Mouse (Mus musculus): ENCODE results near the gene Xrra1.

The Xrra1 gene

GRCm38 (mm10) chr7:99896905-99897304, 38.0 kb downstream of the Xrra1 start:
- DNase-seq (ENCODE audit: low spot score): no peak

DNA sequence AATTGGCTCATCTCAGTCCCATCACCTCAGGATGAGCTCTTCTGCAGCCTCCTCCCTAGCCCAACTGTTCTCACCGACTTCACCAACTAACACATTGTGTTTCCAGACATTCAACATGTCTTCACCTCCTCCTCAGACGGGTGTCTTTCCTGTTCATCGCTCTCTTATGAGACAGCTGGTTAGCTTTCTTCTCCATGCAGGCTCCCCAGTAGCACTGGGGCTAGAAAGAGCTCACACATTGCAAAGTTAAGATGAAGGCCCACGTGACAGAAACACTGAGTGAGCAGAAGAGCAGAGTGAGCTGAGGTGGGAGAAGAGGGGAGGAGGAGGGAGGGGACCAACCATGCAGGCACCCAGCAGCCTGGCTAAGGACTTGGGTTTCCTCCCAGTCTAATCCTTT, 43.3 kb downstream of the Xrra1 start:
- DNase-seq (ENCODE audit: low spot score): no peak

GRCm38 (mm10) chr7:99902918-99903665, 44.2 kb downstream of the Xrra1 start:
- no peak for DNase-seq (ENCODE audit: low spot score)

DNA sequence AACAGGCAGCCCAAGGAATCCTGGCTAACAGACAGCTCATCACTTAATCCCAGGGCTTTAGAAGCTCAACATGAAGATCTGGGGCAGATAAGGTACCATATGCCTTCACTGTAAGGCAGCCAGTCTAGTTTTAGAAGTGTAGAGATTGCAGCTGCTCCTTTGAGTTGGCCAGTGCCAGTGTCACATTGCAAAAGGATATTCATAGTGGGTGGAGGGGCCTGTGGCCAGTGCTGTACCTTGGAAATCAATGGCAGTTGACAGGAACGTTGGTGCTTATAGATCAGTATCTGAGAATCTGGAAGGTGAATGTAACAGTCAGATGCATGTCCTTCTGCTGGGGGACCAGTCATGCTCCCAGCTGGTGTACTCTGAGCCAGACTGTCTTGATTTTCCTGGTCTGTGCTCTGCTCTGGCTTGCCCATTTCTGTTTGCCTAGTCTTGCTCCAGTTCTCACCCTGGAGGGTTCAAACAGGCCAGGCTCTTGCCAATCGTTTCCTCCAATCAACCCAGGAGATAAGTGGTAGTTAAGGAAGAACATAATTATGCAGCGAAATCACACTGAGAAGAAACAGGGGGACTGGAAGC, 45.6 kb downstream of the Xrra1 start:
- DNase-seq (ENCODE audit: low spot score): no peak

DNA sequence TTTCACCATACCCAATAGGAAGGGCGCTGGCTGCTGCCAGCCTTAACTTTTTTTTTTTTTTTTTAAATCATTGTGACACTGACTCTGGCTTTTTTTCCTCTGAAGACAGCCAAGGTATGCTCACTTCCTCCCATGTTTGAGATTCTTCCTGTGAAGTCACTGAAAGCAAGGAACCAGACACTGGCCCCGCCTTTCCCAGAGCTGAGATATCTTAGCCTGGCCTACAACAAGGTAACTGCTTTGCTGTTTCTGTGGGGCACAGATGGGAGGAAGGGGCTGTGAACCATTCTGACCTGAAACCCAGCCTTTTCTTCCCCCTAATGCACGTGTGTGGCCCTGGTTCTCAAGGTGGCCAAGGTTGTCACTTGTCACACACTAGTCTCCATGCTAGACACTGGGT, 47.4 kb downstream of the Xrra1 start:
- DNase-seq (ENCODE audit: low spot score): no peak

DNA sequence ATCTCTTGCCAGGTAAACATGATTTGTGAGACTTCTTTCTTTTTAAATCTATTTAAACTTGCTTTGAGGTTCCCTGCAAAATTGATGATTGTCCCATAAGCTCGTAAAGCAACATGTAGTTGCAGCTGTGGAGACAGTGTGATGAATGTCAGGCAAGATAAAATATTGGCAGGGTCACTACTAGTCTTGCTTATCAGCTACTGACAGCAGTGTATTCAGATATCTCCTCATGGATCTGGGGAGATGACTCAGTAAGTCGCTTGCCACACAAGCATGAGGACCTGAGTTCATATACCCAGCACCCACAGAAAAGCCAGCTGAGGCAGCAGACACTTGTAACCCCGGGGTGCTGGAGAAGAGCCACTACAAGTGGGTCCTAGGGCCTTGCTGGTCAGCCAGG, 48.5 kb downstream of the Xrra1 start:
- DNase-seq (ENCODE audit: low spot score): no peak

GRCm38 (mm10) chr7:99911038-99911437, 52.1 kb downstream of the Xrra1 start:
- no peak for DNase-seq (ENCODE audit: low spot score)

DNA sequence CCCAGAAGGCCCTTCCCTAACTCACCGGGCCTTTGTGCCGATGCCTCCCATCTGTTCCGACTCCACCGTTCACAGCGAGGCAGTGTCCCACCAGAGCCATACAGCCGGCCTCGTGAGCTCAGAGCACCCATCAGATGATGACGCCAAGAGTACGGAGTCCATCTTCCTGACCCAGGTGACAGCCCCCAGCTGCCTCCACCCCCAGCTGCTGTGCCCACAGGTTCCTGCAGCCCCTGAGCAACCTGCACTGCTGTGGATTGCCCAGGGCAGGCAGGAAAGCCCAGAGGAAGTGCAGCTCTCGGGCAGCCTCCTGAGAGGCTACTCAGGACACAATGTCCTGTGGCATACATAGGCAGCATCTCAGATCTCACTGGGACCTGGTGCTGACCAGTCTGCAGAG, 55.4 kb downstream of the Xrra1 start:
- no peak for DNase-seq (ENCODE audit: low spot score)

DNA sequence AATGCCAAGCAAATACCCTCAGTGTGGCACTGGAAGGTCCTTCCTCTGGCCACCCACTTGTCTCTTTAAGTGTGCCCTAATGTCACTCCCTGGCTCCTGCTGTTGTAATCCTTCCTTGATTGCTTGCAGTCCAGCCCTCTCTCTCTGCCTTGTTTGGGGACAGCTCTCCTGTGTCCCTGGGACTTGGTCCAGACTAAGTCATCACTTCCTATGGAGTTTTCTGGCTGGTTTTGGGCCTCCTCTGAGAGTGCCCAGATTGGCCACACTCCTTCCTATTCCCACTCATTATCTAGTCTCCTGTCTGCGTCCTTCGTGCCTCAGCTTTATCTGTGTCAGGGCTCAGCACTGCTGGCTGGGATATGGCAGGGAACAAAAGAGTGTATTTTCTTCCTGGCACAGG, 56.6 kb downstream of the Xrra1 start:
- DNase-seq (ENCODE audit: low spot score): no peak

- DNase-seq (ENCODE audit: low spot score): peak; percentile 70
Measured at GRCm38 (mm10) chr7:99916741-99917319, 57.9 kb downstream of the Xrra1 start.

DNA sequence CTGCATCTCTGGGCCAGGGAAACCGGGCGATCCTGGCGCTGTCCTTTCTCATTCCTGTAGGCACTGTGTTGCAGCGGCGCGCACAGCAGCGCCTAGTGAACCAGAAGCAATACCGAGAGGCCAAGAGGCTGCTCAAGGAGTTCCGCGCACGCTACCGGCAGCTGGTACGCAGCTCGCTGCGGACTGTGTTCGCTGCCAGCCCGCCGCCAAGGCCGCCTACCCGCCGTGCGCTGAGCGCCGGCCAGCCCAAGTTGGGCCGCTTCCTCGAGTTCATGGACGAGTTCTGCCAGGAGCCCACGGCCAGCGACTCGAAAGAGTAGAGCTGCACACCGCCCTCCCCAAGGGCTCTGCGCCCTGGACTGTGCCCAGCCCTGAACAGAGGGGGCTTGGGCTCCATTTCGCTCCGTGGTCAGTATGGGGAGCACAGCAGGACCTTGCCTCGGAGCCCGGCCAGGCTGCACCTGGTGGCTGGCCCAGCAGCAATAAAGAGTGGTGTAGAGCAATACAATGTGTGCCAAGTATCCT, 58.5 kb downstream of the Xrra1 start:
- peak; percentile 50 for DNase-seq (ENCODE audit: low spot score)

DNA sequence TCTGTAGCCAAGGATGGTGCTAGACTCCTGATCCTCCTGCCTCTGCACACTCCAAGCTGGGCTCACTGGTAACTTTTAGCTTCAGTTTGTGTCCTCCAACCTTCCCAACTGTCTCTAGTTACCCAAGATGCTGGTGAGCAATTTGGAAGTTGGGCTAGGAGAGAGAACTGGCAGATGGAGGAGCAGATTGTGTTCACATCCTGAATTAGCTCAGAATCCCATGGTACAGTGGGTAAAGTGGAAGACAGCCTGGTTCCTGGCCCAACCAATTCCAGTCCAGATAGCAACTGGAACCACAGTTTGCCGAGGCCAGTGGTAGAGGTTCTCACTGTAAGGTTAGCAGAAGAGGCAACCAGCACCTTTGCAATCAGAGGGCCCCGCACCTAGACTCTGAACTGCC, 60.2 kb downstream of the Xrra1 start:
- no peak for DNase-seq (ENCODE audit: low spot score)

GRCm38 (mm10) chr7:99919971-99920370, 61.1 kb downstream of the Xrra1 start:
- DNase-seq (ENCODE audit: low spot score): no peak

- no peak for DNase-seq (ENCODE audit: low spot score)
Measured at GRCm38 (mm10) chr7:99920416-99920815, 61.5 kb downstream of the Xrra1 start.

GRCm38 (mm10) chr7:99926916-99927714, 68.2 kb downstream of the Xrra1 start:
- peak; percentile 77 for DNase-seq (ENCODE audit: low spot score)

- peak; percentile 33 for DNase-seq (ENCODE audit: low spot score)
Measured at GRCm38 (mm10) chr7:99935758-99936157, 76.8 kb downstream of the Xrra1 start.

DNA sequence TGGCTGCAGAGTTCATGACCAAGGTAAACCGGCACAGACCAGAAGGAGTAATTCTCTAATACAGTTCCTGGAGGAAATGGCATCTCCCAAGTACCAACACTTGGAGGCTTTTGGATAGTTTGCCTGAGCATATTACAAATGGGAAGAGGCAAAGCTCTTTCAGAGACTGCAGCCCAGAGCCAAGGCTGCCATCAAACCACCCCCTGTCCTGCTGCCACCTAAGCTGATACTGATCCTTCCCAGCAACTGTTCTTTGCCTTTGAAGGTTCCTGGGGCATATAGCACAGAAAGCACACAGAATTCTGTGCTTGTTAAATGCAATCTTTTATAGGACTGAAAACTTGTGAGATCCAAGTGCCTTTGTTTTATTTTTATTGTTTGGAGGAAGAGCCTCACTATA, 81.8 kb downstream of the Xrra1 start:
- no peak for DNase-seq (ENCODE audit: low spot score)

- no peak for DNase-seq (ENCODE audit: low spot score)
Measured at GRCm38 (mm10) chr7:99944520-99944919, 85.6 kb downstream of the Xrra1 start.

DNA sequence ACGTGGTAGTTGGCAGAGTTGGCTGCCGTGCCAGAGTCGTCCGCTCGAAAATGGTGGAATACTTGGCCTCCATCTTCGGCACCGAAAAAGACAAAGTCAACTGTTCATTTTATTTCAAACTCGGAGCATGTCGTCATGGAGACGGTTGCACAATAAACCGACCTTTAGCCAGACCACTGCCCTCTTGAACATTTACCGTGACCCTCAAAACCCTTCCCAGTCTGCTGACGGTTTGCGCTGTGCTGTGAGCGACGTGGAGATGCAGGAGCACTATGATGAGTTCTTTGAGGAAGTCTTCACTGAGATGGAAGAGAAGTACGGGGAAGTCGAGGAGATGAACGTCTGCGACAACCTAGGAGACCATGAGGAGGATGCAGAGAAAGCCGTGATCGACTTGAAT, 86.1 kb downstream of the Xrra1 start:
- peak; percentile 15 for DNase-seq (ENCODE audit: low spot score)

DNA sequence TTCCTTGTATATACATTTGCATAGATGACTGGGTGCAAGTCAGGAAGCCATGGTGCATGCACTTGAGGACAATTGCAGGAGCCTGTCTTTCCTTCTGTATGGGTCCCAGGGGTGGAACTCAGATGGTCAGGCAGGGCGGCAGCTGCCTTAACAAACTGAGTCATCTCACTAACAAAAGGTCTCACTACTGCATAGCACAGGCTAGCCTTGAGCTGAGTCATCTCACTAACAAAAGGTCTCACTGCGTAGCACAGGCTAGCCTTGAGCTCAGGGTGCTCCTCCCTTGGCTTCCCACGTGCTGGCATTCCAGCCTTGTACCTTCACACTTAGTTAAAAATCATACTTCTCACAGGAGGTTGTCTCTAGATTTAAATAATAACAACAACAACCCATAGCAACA, 87.0 kb downstream of the Xrra1 start:
- peak; percentile 4 for DNase-seq (ENCODE audit: low spot score)

- peak; percentile 17 for DNase-seq (ENCODE audit: low spot score)
Measured at GRCm38 (mm10) chr7:99946356-99946755, 87.4 kb downstream of the Xrra1 start.

DNA sequence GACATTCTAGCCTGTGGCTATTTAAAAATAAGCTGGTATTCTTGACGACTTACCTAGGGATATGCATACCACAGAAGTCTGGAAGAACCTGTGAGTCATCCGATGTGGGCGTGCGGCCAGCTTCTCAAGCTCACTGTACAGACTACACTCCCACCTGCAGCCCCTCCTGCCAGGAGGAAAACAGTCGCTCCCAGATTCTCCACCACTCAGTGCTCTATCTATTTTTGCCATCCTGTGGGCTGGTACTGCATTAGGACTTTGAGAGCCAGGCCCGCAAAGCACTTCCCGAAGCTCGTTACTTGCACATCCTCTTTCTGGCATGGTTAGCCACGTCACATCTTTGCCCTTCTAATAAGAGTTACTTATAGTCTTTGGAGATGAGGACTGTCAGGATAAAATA, 88.4 kb downstream of the Xrra1 start:
- peak; percentile 45 for DNase-seq (ENCODE audit: low spot score)
